Mouse (Mus musculus): ENCODE data around the gene Msmo1. TPM values are rescaled to one million over a fixed set of nuclear protein-coding genes. Genes with fewer than 3 reads are reported as not detected.

Msmo1 gene
- total and polyA plus RNA-seq, 3 experiments = 50.6 to 359 (median 107) TPM

DNA sequence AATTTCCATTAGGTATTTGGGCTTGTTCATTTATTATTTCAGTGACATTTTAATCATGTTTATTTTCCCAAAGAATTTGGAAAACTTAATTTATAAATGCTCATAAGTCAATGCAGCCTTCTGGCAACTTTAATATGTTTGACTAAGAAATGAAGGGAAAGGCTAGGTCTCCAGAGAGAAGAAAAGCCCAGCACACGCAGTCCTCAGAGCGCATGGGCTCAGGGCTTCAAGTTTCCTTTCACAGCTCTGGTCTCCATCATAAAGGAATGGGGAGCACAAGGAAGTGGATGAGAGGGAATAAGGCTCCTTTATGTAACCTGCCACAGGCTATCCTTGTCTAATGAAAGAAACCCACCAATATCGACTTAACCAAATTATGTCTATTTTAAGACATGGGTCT lies 51.1 kb downstream of the Msmo1 start:
- Histone ChIP-seq H3K9ac (ENCODE audit: insufficient read depth, low read depth) (no peak overlapping the region), H3K27ac (ENCODE audit: insufficient read depth, low read depth) (no peak overlapping the region), H3K4me1 (ENCODE audit: control insufficient read depth in 1 of 2, insufficient read depth in 2 of 2) (no peaks in the 10 kb centered on the region), H3K4me2 (ENCODE audit: insufficient read depth, low read depth, poor library complexity, severe bottlenecking) (no peak overlapping the region), H3K4me3 (replicated peaks in 1 of 3; ENCODE audit: low read depth in 2 of 3, low read length in 2 of 3, poor library complexity in 1 of 3) (no peak overlapping the region), H3K27me3 (replicated peaks) (no peaks in the 10 kb centered on the region), H3K79me2 (replicated peaks; ENCODE audit: control insufficient read depth, extremely low read depth, insufficient read depth, poor library complexity, severe bottlenecking) (no peaks in the 10 kb centered on the region), H3K36me3 (replicated peaks in 1 of 2; ENCODE audit: control insufficient read depth in 1 of 2, insufficient read depth in 1 of 2, low read length in 1 of 2) (no peaks in the 10 kb centered on the region), H3K9me3 (replicated peaks; ENCODE audit: low read length) (no peaks in the 10 kb centered on the region)
- in situ Hi-C loops (cut with MboI; ENCODE audit: low pct_ligation_motif_present, low pct_unique_long_range_greater_than_20kb, low sequenced_read_pairs) = no loop called here
- no peak for TF ChIP-seq MAFK (IDR thresholded peaks at IDR 0.05; ENCODE audit: insufficient replicate concordance, low read length)
- no peak for TF ChIP-seq NRF1 (IDR thresholded peaks at IDR 0.05; ENCODE audit: low read depth, low read length)
- TF ChIP-seq HCFC1 (IDR thresholded peaks at IDR 0.05; ENCODE audit: low read depth, low read length) = no peak
- TF ChIP-seq IRF4 (IDR thresholded peaks at IDR 0.05; ENCODE audit: low read depth, low read length) = no peak
- no peak for TF ChIP-seq USF1 (IDR thresholded peaks at IDR 0.05; ENCODE audit: low read depth, low read length)
- TF ChIP-seq KAT2A (IDR thresholded peaks at IDR 0.05; ENCODE audit: insufficient replicate concordance, low read length) = no peak
- TF ChIP-seq CTCF (conservative IDR thresholded peaks at IDR 0.05 in 1 of 2, IDR thresholded peaks at IDR 0.05 in 1 of 2; ENCODE audit: low read depth in 2 of 2, low read length in 2 of 2) = no peak
- no peak for TF ChIP-seq MYC (IDR thresholded peaks at IDR 0.05; ENCODE audit: low read depth, low read length)
- TF ChIP-seq NELFE (IDR thresholded peaks at IDR 0.05; ENCODE audit: low read depth, low read length) = no peak
- TF ChIP-seq TCF12 (IDR thresholded peaks at IDR 0.05; ENCODE audit: low read depth, low read length) = no peak
- TF ChIP-seq ZC3H11A (IDR thresholded peaks at IDR 0.05; ENCODE audit: low read depth, low read length) = no peak
- no peak for TF ChIP-seq ZMIZ1 (IDR thresholded peaks at IDR 0.05; ENCODE audit: low read depth, low read length)
- no peak for TF ChIP-seq POLR2A (IDR thresholded peaks at IDR 0.05; ENCODE audit: low read depth, low read length)
- TF ChIP-seq GABPA (IDR thresholded peaks at IDR 0.05; ENCODE audit: insufficient replicate concordance, low read depth, low read length) = no peak
- TF ChIP-seq MXI1 (IDR thresholded peaks at IDR 0.05; ENCODE audit: low read depth, low read length) = no peak
- no peak for TF ChIP-seq ETS1 (conservative IDR thresholded peaks at IDR 0.05; ENCODE audit: low read depth, low read length)
- TF ChIP-seq JUND (conservative IDR thresholded peaks at IDR 0.05; ENCODE audit: low read depth, low read length) = no peak
- TF ChIP-seq TBP (conservative IDR thresholded peaks at IDR 0.05; ENCODE audit: low read depth, low read length) = no peak
- dilution Hi-C loops (cut with MboI; ENCODE audit: extremely low pct_ligation_motif_present, extremely low pct_unique_long_range_greater_than_20kb, low sequenced_read_pairs) = no loop called here
- no peak for DNase-seq (ENCODE audit: extremely low read depth)

GRCm38 (mm10) chr8:64676381-64676780 lies 57.2 kb downstream of the Msmo1 start:
- in situ Hi-C loops (cut with MboI; ENCODE audit: low pct_ligation_motif_present, low pct_unique_long_range_greater_than_20kb, low sequenced_read_pairs) = no loop called here
- TF ChIP-seq SIN3A (IDR thresholded peaks at IDR 0.05; ENCODE audit: low read length) (no peak), NRF1 (IDR thresholded peaks at IDR 0.05; ENCODE audit: low read depth, low read length) (no peak), ZMIZ1 (IDR thresholded peaks at IDR 0.05; ENCODE audit: low read depth, low read length) (no peak), ELF1 (IDR thresholded peaks at IDR 0.05; ENCODE audit: low read depth, low read length) (no peak), SMC3 (IDR thresholded peaks at IDR 0.05; ENCODE audit: low read depth, low read length) (no peak), PAX5 (IDR thresholded peaks at IDR 0.05; ENCODE audit: low read length) (no peak), MYC (IDR thresholded peaks at IDR 0.05; ENCODE audit: low read depth, low read length) (no peak), KAT2A (IDR thresholded peaks at IDR 0.05; ENCODE audit: insufficient replicate concordance, low read length) (no peak), ZKSCAN1 (IDR thresholded peaks at IDR 0.05; ENCODE audit: borderline replicate concordance, low read depth, low read length) (no peak), USF1 (IDR thresholded peaks at IDR 0.05; ENCODE audit: low read depth, low read length) (no peak), UBTF (IDR thresholded peaks at IDR 0.05; ENCODE audit: low read depth, low read length) (no peak), HCFC1 (IDR thresholded peaks at IDR 0.05; ENCODE audit: low read depth, low read length) (no peak), POLR2A (IDR thresholded peaks at IDR 0.05; ENCODE audit: low read depth, low read length) (no peak), MAZ (IDR thresholded peaks at IDR 0.05; ENCODE audit: low read depth, low read length) (no peak), JUN (IDR thresholded peaks at IDR 0.05; ENCODE audit: insufficient read depth, low read depth, low read length) (no peak), IRF4 (IDR thresholded peaks at IDR 0.05; ENCODE audit: low read depth, low read length) (no peak), EP300 (IDR thresholded peaks at IDR 0.05; ENCODE audit: low read length) (no peak), JUND (conservative IDR thresholded peaks at IDR 0.05; ENCODE audit: low read depth, low read length) (no peak), USF2 (conservative IDR thresholded peaks at IDR 0.05; ENCODE audit: low read depth, low read length) (no peak), CHD1 (IDR thresholded peaks at IDR 0.05; ENCODE audit: low read depth, low read length) (no peak)
- H3K27ac ChIP-seq (ENCODE audit: insufficient read depth, low read depth) = no peak overlapping the region

More at GRCm38 (mm10) chr8:64676381-64676780, 57.2 kb downstream of the Msmo1 start:
- H3K36me3 ChIP-seq (replicated peaks in 1 of 2; ENCODE audit: control insufficient read depth in 1 of 2, insufficient read depth in 1 of 2, low read length in 1 of 2) = no peaks in the 10 kb centered on the region
- no peak overlapping the region for H3K4me2 ChIP-seq (ENCODE audit: insufficient read depth, low read depth, poor library complexity, severe bottlenecking)
- no peaks in the 10 kb centered on the region for H3K4me1 ChIP-seq (ENCODE audit: control insufficient read depth in 1 of 2, insufficient read depth in 2 of 2)
- H3K79me2 ChIP-seq (replicated peaks; ENCODE audit: control insufficient read depth, extremely low read depth, insufficient read depth, poor library complexity, severe bottlenecking) = no peaks in the 10 kb centered on the region
- H3K9me3 ChIP-seq (replicated peaks; ENCODE audit: low read length) = no peaks in the 10 kb centered on the region
- dilution Hi-C loops (cut with MboI; ENCODE audit: extremely low pct_ligation_motif_present, extremely low pct_unique_long_range_greater_than_20kb, low sequenced_read_pairs) = no loop called here
- no peaks in the 10 kb centered on the region for H3K27me3 ChIP-seq (replicated peaks)
- H3K9ac ChIP-seq (ENCODE audit: insufficient read depth, low read depth) = no peak overlapping the region
- DNase-seq (ENCODE audit: extremely low read depth) = no peak
- H3K4me3 ChIP-seq (replicated peaks in 1 of 3; ENCODE audit: low read depth in 2 of 3, low read length in 2 of 3, poor library complexity in 1 of 3) = no peak overlapping the region

Measured in CH12.LX (cell line).